Mouse (Mus musculus): ENCODE measurements around the gene Nt5c3b.

DNA sequence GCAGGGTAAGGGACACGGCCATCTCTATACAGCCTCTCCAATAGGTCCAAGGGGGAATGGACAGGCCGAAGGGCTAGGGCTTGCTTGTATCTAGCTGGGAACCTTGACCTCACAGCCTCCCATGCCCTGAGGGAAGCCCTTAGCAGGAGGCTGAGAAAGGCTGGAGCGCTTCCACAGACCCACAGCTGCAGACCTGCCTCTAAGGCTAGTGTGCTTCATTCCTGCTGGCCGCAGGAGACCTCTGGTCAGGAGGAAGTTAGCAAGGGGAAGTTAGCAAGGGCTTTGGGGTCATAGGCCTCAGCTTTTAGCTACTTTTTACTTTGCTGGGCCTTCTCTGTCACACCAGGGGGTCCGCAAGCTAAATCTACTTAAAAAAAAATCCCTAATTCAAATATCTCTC, 63.2 kb downstream of the Nt5c3b start:
- TF ChIP-seq CTCF (IDR thresholded peaks at IDR 0.05; ENCODE audit: extremely low read depth, insufficient read depth, insufficient read length, insufficient replicate concordance) (no peak), POLR2A (IDR thresholded peaks at IDR 0.05; ENCODE audit: low read depth, low read length) (no peak)
